Mouse (Mus musculus) bone marrow, adult 2 months (tissue): Measurements from ENCODE around the gene Myo1h. TPM values are rescaled to one million over a fixed set of nuclear protein-coding genes. Genes with fewer than 3 reads are reported as not detected.

Experiments
- H3K27ac ChIP-seq: fragments of 200-500 bp; 2 replicates; pipeline ENCODE4 v1.5.1; 2012; ENCODE audit warnings: low read depth, mild to moderate bottlenecking, control low read depth, inconsistent platforms, low read length; ENCODE audit not compliant: control insufficient read depth, poor library complexity, insufficient read depth
- H3K4me1 ChIP-seq: fragments of 200-500 bp; 2 replicates; pipeline ENCODE4 v1.6.1; 2011; ENCODE audit warnings: low read length; ENCODE audit not compliant: control insufficient read depth, insufficient read depth
- H3K4me3 ChIP-seq: fragments of 200-500 bp; replicated peaks from 2 replicates; pipeline ENCODE3; 2011; ENCODE audit warnings: mild to moderate bottlenecking, low read depth, low read length, control low read depth; ENCODE audit not compliant: control insufficient read depth
- CTCF ChIP-seq: fragments of 200-500 bp; IDR thresholded peaks from 2 replicates; pipeline ENCODE4 v1.5.1; 2011; ENCODE audit warnings: low read length, control low read depth; ENCODE audit not compliant: control insufficient read depth, insufficient read depth
- POLR2A ChIP-seq: fragments of 200-500 bp; IDR thresholded peaks from 2 replicates; pipeline ENCODE4 v1.6.1; 2011; ENCODE audit warnings: low read depth, mild to moderate bottlenecking, control low read depth, low read length, borderline replicate concordance; ENCODE audit not compliant: control insufficient read depth
- WGBS: fragments of 180-500 bp; shearing (Covaris S2); methylation state at CpG from one replicate; pipeline ENCODE4 v1.1.7; 2018; 5-methylcytosine and 5-hydroxymethylcytosine counted together
- polyA plus RNA-seq: library from polyadenylated mRNA; stranded (reverse); fragments of >200 nt; gene quantifications from 2 replicates; pipeline ENCODE4 v1.2.4, GENCODE M21; 2011; ENCODE audit warnings: low replicate concordance; ENCODE audit not compliant: missing spikeins, insufficient read depth, insufficient read length

Myo1h gene
- polyA plus RNA-seq, 1 experiment: 2.1 TPM

DNA sequence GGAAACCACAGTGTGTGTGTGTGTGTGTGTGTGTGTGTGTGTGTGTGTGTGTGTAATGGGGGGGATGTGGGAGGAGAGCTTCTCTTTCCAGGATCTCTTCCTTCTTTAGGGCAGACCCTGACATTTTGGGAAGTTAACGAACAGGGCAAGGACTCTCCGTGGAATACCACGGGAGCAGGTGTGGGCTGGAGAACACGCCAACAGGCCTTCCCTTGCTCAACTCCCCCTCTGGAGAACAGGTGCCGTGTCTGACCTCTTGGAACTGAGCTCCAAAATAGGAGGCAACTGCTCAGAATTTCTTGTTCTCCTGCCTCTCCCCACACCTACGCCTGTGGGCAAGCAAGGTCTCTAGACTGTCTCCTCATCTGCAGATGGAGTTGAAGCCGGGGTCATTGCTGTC is 19.5 kb upstream of the Myo1h start:
- TF ChIP-seq POLR2A (no peak), CTCF (no peak)
- no peak overlapping the region for H3K4me3 ChIP-seq
- 3% methylated on average over 7 of the region's 7 CpGs for WGBS

DNA sequence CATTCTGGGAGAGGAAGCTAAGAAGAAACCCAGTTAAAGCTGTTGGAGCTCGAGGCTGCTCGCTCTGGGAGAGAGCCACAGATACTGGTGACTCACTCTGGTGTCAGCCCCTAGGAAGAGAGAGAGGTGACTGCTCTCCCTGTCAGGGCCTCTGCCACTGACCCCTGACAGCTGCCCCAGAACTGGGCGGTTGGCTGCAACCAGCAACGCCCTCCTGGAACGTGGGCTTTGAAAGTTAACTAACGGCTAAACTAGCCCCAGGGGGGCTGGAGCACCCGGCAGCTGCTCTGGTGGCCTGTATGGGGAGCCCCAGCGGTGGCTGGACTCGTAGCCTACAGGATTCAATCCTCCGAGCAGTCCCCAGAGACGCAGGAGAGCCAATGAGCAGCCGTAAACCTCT is 19.0 kb upstream of the Myo1h start:
- no peak overlapping the region for H3K4me3 ChIP-seq
- no peaks in the 10 kb centered on the region for H3K4me1 ChIP-seq
- no peak overlapping the region for H3K27ac ChIP-seq
- TF ChIP-seq POLR2A (no peak), CTCF (no peak)
- WGBS: 31% methylated on average over 12 of the region's 12 CpGs

More for the DNA sequence above, 19.5 kb upstream of the Myo1h start:
- Histone ChIP-seq H3K27ac (no peak overlapping the region), H3K4me1 (no peaks in the 10 kb centered on the region)

DNA sequence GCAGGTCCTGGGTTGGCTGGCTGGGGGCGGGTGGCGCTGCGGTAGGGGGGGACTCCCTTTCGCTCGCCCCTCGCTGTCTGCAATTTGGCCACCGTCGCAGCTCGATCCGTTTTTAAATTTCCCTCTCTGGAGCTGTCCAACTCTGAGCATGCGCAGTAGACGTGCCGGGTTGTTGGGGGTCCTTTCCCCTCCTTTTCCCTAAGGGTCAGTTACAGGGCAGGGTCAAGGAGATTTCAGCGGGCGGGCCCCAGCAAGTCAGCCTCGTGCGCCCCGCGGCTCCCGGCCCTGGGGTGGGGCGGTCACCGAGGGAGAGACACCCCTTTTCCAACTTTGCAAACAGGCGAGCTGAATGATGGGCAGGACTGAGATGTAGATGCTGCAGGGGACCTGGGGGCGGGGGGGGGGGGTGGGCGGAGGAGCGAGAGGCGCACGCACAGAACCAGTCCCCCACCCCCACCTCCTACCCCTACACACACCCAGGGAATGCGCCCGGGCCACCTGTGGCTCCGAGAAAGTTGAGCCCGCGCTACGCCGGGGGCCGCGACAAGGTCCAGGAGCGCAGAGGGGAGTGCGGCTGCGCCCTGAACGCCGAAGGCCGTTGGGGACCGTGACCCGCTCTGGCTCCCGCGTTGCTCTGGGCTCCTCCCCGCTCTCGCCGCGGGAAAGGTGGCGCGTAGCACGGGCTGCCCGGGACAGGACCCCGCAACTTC is 15.1 kb upstream of the Myo1h start, which contains the start of gene Foxn4:
TSS of gene Foxn4 (minus strand) at position 115 of the 710 bp plus-strand sequence.
- H3K4me1 ChIP-seq: no peaks in the 10 kb centered on the region
- H3K4me3 ChIP-seq: no peak within 1 kb of the TSS
- WGBS: 1% methylated on average over 53 of the region's 56 CpGs
- TF ChIP-seq POLR2A: no peak
- no peak within 1 kb of the TSS for H3K27ac ChIP-seq

DNA sequence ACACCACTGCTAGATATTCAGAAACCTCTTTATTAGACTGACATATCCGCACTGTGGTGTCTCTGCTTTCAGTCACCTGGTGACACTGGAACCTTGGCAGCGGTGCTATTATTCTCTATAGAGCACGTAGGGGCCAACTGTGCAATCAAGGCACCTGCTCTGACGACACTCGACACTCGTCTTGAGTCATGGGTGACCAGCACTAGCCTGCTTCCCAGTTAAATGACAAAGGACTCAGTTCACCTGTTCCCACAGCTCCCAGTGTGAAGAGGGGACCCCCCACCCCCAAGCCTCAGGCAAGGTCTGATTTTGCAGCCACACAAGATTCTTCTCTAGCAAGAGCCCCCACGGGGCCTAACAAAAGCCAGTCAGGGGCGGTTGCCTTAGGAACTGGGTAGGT is 13.6 kb upstream of the Myo1h start:
- no peaks in the 10 kb centered on the region for H3K4me1 ChIP-seq
- TF ChIP-seq POLR2A: no peak
- TF ChIP-seq CTCF: no peak
- H3K4me3 ChIP-seq: no peak overlapping the region
- 33% methylated on average over 8 of the region's 8 CpGs for WGBS
- H3K27ac ChIP-seq: no peak overlapping the region

GRCm38 (mm10) chr5:114275991-114276390 is 13.0 kb upstream of the Myo1h start:
- WGBS: 34% methylated on average over 16 of the region's 16 CpGs
- no peak overlapping the region for H3K4me3 ChIP-seq

GRCm38 (mm10) chr5:114279382-114280143 is 9.4 kb upstream of the Myo1h start:
- WGBS: 71% methylated on average over 12 of the region's 12 CpGs
- Histone ChIP-seq H3K4me1 (no peaks in the 10 kb centered on the region), H3K4me3 (no peak overlapping the region), H3K27ac (no peak overlapping the region)
- TF ChIP-seq CTCF (no peak), POLR2A (no peak)

More at GRCm38 (mm10) chr5:114275991-114276390, 13.0 kb upstream of the Myo1h start:
- TF ChIP-seq CTCF (no peak), POLR2A (no peak)
- Histone ChIP-seq H3K27ac (no peak overlapping the region), H3K4me1 (no peaks in the 10 kb centered on the region)

GRCm38 (mm10) chr5:114282346-114282745 is 6.6 kb upstream of the Myo1h start:
- Histone ChIP-seq H3K4me3 (no peak overlapping the region), H3K27ac (no peak overlapping the region), H3K4me1 (no peaks in the 10 kb centered on the region)
- WGBS: 54% methylated on average over 6 of the region's 6 CpGs
- TF ChIP-seq CTCF: no peak
- TF ChIP-seq POLR2A: no peak

DNA sequence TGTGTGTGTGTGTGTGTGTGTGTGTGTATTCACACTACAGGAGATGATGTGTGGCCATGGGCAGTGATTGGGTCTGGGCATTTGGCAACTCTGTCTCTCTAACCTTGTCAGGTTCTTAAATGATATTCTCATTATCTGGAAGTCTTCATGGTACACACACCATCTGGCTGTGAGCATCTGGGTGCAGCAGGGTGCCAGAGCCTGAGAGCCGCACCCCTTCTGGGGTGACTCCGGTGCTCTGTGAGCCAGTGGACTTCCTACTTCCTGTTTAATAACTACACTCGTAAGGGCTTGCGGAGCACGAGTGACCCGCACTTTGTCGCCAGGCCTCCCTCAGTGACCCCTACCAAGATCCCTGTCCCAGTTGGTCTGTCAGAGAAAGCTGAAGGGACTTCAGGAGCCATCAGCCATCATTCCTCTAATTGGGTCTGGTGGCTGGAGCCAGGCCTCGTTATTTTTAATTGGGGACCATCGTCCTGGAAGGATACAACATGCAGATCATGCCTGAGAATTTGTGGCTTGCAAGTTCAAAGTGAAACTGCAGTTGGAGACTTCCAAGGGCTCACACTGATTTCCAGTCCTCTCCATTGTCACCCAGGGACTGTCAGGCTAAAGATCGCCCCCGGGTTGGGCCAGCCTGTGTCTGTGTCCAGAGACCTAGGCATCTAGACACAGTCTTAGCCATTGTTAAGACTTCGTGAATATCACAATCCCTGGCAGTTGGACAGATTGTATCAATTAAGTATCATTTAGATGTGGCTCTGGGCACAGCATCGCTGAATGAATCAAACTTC is 4.2 kb upstream of the Myo1h start:
- Histone ChIP-seq H3K4me3 (no peak overlapping the region), H3K27ac (no peak overlapping the region), H3K4me1 (no peaks in the 10 kb centered on the region)
- WGBS: 60% methylated on average over 13 of the region's 13 CpGs
- TF ChIP-seq CTCF: no peak
- TF ChIP-seq POLR2A: no peak
